Mouse (Mus musculus) monocyte, adult 2 months (primary cell): Measurements from ENCODE around the gene Hist1h2bn.
"Not testable (repeated sequence)": the region's sequence is repeated elsewhere in the genome, so short reads cannot be mapped to it uniquely, and the experiment has no call there.

ENCODE experiments used
- DNase-seq, 2 experiments: peaks; one replicate each; pipeline ENCODE4 v3.0.0; 2022; ENCODE audit warnings: low spot score in 2 of 2, low read depth in 1 of 2

Hist1h2bn gene

GRCm38 (mm10) chr13:21781021-21781555 is 27.2 kb downstream of the Hist1h2bn start:
- no peak for DNase-seq

- DNase-seq = no peak
These were observed 27.7 kb downstream of the Hist1h2bn start for GRCm38 (mm10) chr13:21781639-21782038.

DNA sequence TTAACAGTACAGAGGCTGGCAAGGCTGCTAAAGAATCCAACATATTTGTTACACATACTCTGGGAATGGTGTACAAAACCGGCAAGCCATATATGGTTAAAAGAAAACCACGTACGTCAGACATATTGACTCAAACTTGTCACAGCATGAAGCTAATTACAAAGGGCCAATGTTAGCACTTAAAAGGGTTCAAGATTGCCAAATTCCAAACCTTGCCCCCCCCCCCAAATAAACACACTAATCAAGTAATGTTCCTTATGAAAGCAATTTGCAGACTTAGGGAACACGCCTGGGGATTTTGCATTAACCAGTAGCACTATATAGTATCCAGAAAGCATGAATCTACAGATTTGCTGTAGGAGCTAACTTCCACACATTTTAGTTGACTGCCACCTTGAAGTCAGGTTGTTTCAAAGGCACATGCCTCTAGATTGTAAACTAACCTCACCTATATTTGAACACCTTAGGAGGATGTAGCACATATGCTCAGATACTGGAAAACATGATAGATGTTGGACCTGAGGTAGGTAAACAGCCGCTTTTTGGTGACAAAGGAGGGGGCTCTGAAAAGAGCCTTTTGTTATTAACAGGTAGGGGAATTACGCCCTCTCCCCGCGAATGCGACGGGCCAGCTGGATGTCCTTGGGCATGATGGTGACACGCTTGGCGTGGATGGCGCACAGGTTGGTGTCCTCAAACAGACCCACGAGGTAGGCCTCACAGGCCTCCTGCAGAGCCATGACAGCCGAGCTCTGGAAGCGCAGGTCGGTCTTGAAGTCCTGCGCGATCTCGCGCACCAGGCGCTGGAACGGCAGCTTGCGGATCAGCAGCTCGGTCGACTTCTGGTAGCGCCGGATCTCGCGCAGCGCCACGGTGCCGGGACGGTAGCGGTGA is 28.7 kb downstream of the Hist1h2bn start:
- DNase-seq = not testable (repeated sequence)

GRCm38 (mm10) chr13:21783255-21783617 is 29.3 kb downstream of the Hist1h2bn start, which contains the start of gene Hist1h3i:
Gene Hist1h3i (minus strand): TSS chr13:21783370.
- DNase-seq = peak; percentile 24 to 54

DNA sequence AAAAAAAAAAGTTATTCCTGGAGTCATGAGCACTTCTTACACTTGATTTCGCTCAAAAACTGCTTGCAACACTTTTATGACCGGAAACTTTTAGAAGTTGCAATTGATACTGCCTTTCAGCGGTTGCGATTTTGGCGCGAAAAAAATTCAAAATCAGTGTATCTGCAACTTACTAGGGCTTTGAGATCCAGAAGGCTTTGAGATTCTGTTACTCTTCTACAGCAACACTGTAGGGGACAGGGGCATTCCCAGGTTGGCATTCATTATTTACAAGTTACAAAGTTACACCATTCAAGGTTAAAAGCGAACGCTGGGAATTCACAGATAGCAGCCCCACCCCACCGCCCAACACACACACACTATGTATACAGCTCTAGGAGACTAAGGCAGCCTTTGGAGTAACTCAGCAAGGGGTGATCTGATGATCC is 29.8 kb downstream of the Hist1h2bn start:
- no peak for DNase-seq

DNA sequence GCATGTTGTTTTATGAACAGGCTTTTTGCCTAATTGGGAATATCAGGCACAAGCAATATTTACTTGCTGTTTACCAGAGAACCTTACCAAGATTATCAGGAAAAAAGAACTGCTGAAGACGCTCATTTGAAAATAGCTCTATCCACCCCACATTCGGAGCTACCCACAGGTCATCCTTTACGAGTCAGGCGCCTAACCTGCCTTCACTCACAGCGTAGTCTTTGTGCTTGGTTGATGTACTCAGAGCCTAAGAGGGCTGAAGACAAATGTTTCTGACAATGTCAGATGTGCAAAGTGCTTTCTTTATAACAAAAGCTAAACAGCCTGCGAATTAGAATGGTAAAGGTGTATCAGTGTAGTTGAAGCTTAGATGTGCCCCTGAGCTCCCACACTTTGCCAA is 30.4 kb downstream of the Hist1h2bn start:
- no peak for DNase-seq

- DNase-seq = no peak
These were observed 32.4 kb downstream of the Hist1h2bn start for GRCm38 (mm10) chr13:21786189-21786898.

GRCm38 (mm10) chr13:21786899-21787629 is 33.1 kb downstream of the Hist1h2bn start, which contains the start of the genes Hist1h2an and Hist1h2bp:
Gene Hist1h2an (minus strand): TSS chr13:21787218.
Gene Hist1h2bp (plus strand): TSS chr13:21787461.
- peak; percentile 74 to 84 for DNase-seq

DNA sequence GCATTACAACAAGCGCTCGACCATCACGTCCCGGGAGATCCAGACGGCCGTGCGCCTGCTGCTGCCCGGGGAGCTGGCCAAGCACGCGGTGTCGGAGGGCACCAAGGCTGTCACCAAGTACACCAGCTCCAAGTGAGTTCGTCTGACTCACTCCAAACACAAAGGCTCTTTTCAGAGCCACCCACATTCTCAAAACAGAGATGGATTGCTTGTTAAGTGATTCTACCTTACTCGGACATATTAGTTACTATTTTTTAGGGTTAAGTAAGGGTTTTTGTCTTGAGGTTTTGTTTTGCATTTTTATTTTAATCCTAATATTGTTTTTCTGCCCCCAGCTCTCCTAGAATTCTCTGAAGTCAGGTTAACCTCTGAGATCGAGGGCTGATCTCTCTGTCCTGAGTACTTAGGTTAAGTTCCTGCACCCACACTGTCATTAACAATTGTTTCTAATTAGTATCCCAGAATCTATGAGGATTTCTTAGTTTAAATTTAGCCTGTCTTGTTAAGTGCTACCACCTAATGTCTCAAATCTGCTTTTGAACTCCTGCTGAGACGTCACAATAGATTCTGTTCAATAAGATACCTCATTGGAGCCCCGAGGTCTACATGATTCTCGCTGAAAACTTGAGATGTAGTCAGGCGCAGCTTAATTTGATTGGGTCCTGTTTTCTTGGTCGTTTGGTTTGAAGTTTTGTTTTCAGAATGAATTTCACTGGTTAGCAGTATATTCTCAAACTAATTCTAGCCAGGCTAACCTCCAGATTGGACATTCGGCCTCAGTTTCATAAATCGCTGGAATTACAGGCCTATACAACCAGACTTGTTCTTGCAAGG is 34.1 kb downstream of the Hist1h2bn start:
- no peak for DNase-seq

- no peak for DNase-seq
These were observed 36.0 kb downstream of the Hist1h2bn start for GRCm38 (mm10) chr13:21789925-21790324.

- DNase-seq = no peak
These were observed 36.8 kb downstream of the Hist1h2bn start for GRCm38 (mm10) chr13:21790601-21791283.

- no peak for DNase-seq
These were observed 41.7 kb downstream of the Hist1h2bn start for GRCm38 (mm10) chr13:21795584-21795983.

- DNase-seq = not testable (repeated sequence)
These were observed 43.2 kb downstream of the Hist1h2bn start for GRCm38 (mm10) chr13:21797163-21797562.

GRCm38 (mm10) chr13:21803058-21803457 is 49.1 kb downstream of the Hist1h2bn start:
- DNase-seq = not testable (repeated sequence)
